Mouse (Mus musculus): Measurements from ENCODE around the gene Slc2a9. TPM values are rescaled to one million over a fixed set of nuclear protein-coding genes. Genes with fewer than 3 reads are reported as not detected.
A peak's percentile ranks its signal among the peaks of the same experiment; 100 is the strongest.
"Not testable (repeated sequence)": the region's sequence is repeated elsewhere in the genome, so short reads cannot be mapped to it uniquely, and the experiment has no call there.

Slc2a9 gene
- polyA plus RNA-seq, 1 experiment: 9.7 TPM

GRCm38 (mm10) chr5:38480822-38481707 is 21.9 kb downstream of the Slc2a9 start:
- no peak for TF ChIP-seq CTCF (conservative IDR thresholded peaks at IDR 0.05; ENCODE audit: insufficient read depth, insufficient read length, low read depth, low read length)
- TF ChIP-seq POLR2A (IDR thresholded peaks at IDR 0.05; ENCODE audit: low read depth, low read length): no peak
- no peak for DNase-seq
- Histone ChIP-seq H3K4me3 (ENCODE audit: insufficient read depth, low read depth, low read length) (peak overlapping the region; percentile 52; the same call in 1 of the 2 replicates), H3K36me3 (ENCODE audit: control insufficient read depth, insufficient read depth, low read length) (no peaks in the 10 kb centered on the region; the same call in 1 of the 2 replicates), H3K4me1 (ENCODE audit: control insufficient read depth, insufficient read depth, low read length) (peaks cover 8% of the 10 kb centered on the region), H3K27ac (ENCODE audit: insufficient read depth, low read depth, low read length) (peak overlapping the region; percentile 33), H3K27me3 (replicated peaks; ENCODE audit: control insufficient read depth, insufficient read depth, low read length) (no peaks in the 10 kb centered on the region)
- WGBS: 61% methylated on average over 10 of the region's 10 CpGs

DNA sequence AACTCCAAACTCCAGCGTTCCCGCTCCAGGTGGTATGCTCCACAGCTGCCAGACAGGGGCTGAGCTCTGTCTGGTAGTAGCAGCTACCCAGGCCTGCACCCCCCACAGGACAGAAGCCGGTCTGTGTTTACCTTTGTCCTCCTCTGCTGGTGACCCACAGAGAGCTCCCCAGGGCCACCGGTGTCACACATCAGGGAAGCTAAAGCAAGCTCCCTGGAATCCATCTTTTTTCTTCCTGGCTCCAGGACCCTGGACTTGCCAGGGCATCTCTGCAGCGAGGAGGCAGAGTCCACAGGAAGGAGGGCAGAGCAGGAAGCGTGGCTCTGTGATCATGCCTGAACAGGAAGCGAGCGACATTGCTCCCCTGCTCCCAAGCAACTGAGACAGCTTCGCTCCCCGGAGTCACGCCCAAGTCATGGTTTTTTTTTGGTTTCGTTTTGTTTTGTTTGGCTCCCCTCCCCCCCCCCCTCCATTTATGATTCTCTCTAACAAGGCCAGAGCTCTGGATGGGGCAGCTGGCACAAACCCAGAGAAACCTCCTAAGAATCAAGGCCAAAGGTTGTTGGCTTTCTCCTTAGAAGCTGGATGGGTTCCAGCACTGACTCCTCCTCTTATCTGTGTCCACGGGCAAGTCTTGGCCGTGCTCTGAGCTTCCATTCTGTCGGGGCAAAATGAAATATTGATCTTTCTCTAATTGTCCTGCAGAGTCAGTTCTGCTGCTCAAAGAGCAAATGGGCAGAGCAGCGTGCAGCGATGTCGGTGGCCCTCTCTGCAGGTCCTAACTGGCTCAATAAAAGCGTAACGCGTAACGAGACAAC is 22.8 kb downstream of the Slc2a9 start:
- H3K27me3 ChIP-seq (replicated peaks; ENCODE audit: control insufficient read depth, insufficient read depth, low read length): no peaks in the 10 kb centered on the region
- H3K4me1 ChIP-seq (ENCODE audit: control insufficient read depth, insufficient read depth, low read length): peaks cover 8% of the 10 kb centered on the region
- 4% methylated on average over 22 of the region's 22 CpGs for WGBS
- DNase-seq: peak; percentile 97
- H3K36me3 ChIP-seq (ENCODE audit: control insufficient read depth, insufficient read depth, low read length): no peaks in the 10 kb centered on the region; the same call in 1 of the 2 replicates
- H3K4me3 ChIP-seq (ENCODE audit: insufficient read depth, low read depth, low read length): peak overlapping the region; percentile 52
- TF ChIP-seq POLR2A (IDR thresholded peaks at IDR 0.05; ENCODE audit: low read depth, low read length): no peak
- 0 out of 2 replicates have a peak, but pooled peaks have one; percentile 0 for TF ChIP-seq CTCF (conservative IDR thresholded peaks at IDR 0.05; ENCODE audit: insufficient read depth, insufficient read length, low read depth, low read length)
- peak overlapping the region; percentile 79 for H3K27ac ChIP-seq (ENCODE audit: insufficient read depth, low read depth, low read length)

DNA sequence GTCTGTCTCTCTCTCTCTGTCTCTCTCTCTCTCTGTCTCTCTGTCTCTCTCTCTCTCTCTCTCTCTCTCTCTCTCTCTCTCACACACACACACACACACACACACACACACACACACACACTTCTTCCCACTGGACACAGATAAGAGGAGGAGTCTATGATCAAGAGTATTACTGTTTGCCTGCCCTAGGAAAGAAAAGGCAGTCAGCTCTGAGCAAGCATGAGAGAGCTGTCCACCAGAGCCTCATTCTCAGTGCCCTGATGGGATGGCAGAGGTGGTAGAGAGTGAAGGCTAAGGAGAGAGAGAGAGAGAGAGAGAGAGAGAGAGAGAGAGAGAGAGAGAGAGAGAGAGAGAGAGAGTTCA is 23.4 kb downstream of the Slc2a9 start:
- not testable (repeated sequence) for H3K36me3 ChIP-seq (ENCODE audit: control insufficient read depth, insufficient read depth, low read length); H3K27me3 ChIP-seq (replicated peaks; ENCODE audit: control insufficient read depth, insufficient read depth, low read length); DNase-seq; H3K4me1 ChIP-seq (ENCODE audit: control insufficient read depth, insufficient read depth, low read length)
- Histone ChIP-seq H3K27ac (ENCODE audit: insufficient read depth, low read depth, low read length) (peak overlapping the region; percentile 79), H3K4me3 (ENCODE audit: insufficient read depth, low read depth, low read length) (peak overlapping the region; percentile 52)

DNA sequence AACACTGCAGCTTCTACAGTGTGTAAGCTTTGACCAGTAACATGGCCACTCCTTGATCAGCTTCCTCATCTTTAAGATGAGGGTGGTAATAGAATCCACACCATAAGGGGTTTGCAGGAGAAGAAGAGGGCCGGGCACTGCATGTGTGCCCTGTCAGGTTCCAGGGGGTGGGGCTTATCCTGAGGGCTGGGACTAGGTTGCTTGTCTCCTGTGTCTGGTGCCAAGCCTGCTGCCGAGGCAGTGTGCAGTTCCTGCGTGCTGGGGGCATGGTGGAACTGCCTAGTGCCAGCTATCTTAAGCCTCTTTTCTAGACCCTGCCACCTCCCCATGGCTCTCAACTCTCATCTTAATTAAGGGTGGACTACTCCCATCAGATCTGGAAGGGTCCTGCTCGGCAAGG is 23.9 kb downstream of the Slc2a9 start:
- 17% methylated on average over 4 of the region's 4 CpGs for WGBS
- Histone ChIP-seq H3K27ac (ENCODE audit: insufficient read depth, low read depth, low read length) (0 out of 2 replicates have a peak overlapping the region, but pooled peaks have one; percentile 29), H3K4me1 (ENCODE audit: control insufficient read depth, insufficient read depth, low read length) (peaks cover 8% of the 10 kb centered on the region), H3K36me3 (ENCODE audit: control insufficient read depth, insufficient read depth, low read length) (no peaks in the 10 kb centered on the region; the same call in 1 of the 2 replicates), H3K4me3 (ENCODE audit: insufficient read depth, low read depth, low read length) (no peak overlapping the region), H3K27me3 (replicated peaks; ENCODE audit: control insufficient read depth, insufficient read depth, low read length) (no peaks in the 10 kb centered on the region)
- peak; percentile 88 for DNase-seq
- TF ChIP-seq POLR2A (IDR thresholded peaks at IDR 0.05; ENCODE audit: low read depth, low read length): no peak
- no peak for TF ChIP-seq CTCF (conservative IDR thresholded peaks at IDR 0.05; ENCODE audit: insufficient read depth, insufficient read length, low read depth, low read length)

DNA sequence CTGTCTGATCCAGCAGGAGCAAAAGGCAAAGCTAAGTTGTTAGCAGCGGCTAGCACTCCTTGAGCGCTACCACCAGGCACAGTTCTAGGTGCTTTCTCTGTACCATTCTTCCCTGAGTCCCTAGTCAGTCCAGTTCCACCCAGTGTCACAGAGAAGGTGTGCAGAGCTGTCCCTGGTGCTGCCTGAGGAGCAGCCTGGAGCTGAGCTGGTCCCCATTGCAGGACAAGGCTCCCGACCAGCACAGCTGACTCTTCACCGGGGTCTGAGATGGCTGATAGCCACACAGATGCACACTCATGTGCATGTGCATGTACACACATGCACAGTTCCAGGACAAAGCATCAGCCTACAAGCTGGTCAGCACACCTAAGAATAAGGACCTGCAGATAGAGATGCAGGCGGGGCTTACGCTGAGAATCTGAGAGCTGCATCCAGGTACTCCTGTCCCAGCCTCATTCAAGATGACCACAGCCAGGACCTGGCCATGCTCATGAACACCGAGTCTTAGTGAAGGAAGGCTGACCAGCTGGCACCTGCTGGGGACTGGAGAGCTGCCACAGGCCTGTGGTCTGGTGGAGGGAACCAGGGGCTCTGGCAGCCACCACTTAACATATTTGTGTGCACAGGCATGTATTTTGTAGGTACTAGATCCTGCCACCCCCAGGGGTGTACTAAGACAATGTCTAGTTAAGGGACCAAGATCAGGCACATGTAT is 25.1 kb downstream of the Slc2a9 start:
- Histone ChIP-seq H3K36me3 (ENCODE audit: control insufficient read depth, insufficient read depth, low read length) (no peaks in the 10 kb centered on the region; the same call in 1 of the 2 replicates), H3K27ac (ENCODE audit: insufficient read depth, low read depth, low read length) (no peak overlapping the region), H3K27me3 (replicated peaks; ENCODE audit: control insufficient read depth, insufficient read depth, low read length) (no peaks in the 10 kb centered on the region), H3K4me1 (ENCODE audit: control insufficient read depth, insufficient read depth, low read length) (peaks cover 8% of the 10 kb centered on the region), H3K4me3 (ENCODE audit: insufficient read depth, low read depth, low read length) (no peak overlapping the region)
- no peak for TF ChIP-seq CTCF (conservative IDR thresholded peaks at IDR 0.05; ENCODE audit: insufficient read depth, insufficient read length, low read depth, low read length)
- TF ChIP-seq POLR2A (IDR thresholded peaks at IDR 0.05; ENCODE audit: low read depth, low read length): no peak
- WGBS: 78% methylated on average over 7 of the region's 7 CpGs
- DNase-seq: no peak

DNA sequence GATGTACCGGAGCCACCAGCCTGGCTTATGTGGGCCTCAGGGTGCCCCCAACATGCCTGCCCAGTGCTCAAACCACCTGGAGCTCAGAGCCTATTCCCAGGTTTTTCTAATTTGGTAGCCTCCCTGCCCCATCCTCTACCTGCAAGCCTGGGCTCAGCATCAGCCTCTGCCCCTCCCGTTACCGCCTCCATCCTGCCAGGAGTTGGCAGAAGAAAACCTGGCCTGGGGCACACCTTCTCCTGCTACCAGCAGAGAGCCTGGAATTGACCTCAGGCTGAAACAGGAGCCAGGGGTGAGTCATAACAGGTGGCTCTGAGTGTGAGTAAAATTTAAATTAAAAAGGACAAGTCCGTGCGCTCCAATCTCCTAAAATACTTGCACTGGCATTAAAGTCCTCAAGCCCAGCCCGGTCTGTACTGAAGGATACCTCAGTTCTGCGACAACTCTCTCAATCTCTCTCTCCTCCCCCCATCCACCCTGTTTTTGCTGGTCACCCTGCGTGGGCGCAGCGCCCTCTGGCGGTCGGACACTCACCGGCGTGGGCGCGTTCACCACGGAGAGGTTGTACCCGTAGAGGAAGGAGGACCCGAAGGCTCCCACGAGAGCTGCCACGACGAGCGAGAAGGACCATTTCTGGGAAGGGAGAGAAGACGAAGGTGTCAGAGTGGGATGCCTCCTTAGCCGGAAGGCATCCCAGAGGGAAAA is 25.9 kb downstream of the Slc2a9 start:
- Histone ChIP-seq H3K4me3 (ENCODE audit: insufficient read depth, low read depth, low read length) (no peak overlapping the region), H3K27ac (ENCODE audit: insufficient read depth, low read depth, low read length) (no peak overlapping the region), H3K27me3 (replicated peaks; ENCODE audit: control insufficient read depth, insufficient read depth, low read length) (no peaks in the 10 kb centered on the region), H3K4me1 (ENCODE audit: control insufficient read depth, insufficient read depth, low read length) (peaks cover 8% of the 10 kb centered on the region), H3K36me3 (ENCODE audit: control insufficient read depth, insufficient read depth, low read length) (no peaks in the 10 kb centered on the region; the same call in 1 of the 2 replicates)
- DNase-seq: peak; percentile 50
- 86% methylated on average over 25 of the region's 25 CpGs for WGBS
- TF ChIP-seq POLR2A (IDR thresholded peaks at IDR 0.05; ENCODE audit: low read depth, low read length): no peak
- TF ChIP-seq CTCF (conservative IDR thresholded peaks at IDR 0.05; ENCODE audit: insufficient read depth, insufficient read length, low read depth, low read length): peak; percentile 29; the same call in 1 of the 2 replicates

All from kidney, adult 2 months (tissue).